Mouse (Mus musculus): ENCODE data around the gene Mfsd14b. TPM values are rescaled to one million over a fixed set of nuclear protein-coding genes. Genes with fewer than 3 reads are reported as not detected.

The Mfsd14b gene
- polyA plus RNA-seq (2017; shearing (Covaris generic)) = 10 to 100 TPM; 50.7 to 72.8 TPM

GRCm38 (mm10) chr13:65112459-65113110 lies at the start of gene Mfsd14b:
TSS of gene Mfsd14b (minus strand) at chr13:65112975.

DNA sequence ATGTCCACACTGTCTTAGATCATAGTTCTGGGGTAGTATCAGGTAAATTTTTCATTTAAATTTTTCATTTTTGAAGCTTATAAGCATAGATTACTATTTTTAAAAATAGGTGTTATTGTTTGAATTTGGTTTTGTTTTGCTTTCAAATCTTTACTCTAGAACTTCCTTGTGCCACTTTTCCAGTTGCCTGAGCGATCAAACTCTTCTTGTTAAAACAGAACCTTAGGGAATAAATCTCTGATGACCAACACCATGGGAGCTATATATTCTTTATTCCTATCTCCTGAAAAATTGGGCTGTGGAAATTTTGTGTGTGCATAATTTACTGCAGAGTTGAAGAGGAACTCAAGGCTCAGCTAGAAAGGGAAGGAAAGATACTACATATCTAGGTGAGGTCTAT lies 37.2 kb upstream of the Mfsd14b start, which contains the start of gene Olfr466:
Gene Olfr466 (plus strand): TSS at position 301 of the 400 bp plus-strand sequence.

DNA sequence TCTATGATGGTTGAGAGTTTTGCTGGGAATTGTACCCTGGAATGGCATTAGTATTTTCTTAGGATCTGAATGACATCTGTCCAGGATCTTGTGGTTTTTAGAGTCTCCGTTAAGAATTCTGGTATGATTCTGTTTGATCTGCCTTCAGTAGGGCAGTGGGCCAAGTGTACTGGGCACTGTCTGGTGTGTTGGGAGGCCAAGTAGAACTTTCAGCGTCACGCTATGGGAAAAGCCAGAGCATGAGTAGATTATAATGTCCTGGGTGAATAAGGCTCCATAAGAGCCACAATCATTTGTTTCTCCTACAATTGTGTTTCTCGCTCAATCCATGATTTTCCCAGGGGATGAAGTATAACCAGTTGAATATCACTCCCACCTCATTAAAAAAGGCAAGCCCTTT lies 25.0 kb upstream of the Mfsd14b start, which contains the start of gene Olfr465-ps1:
Gene Olfr465-ps1 (plus strand): TSS at position 301 of the 400 bp plus-strand sequence.

DNA sequence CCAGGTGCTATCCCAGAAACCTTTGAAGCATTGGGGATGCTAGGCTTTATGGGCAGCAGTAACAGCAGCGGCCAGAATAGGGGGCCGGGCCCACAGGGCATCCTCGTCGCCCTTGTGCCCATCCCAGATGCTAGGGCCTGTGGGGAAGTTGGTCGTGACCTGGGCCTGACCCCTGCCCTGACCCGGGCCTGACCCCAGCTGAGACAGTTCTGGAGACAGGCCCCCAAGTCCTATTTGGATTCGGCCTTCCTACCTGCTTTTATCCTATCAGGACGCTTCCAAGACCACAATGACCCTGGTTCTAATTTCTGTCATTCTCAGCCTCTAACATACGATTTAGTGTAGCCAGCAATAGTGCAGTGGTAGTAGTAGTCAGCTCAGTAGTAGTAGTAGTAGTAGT lies 60.1 kb downstream of the Mfsd14b start, which contains the start of gene Prss47:
Gene Prss47 (minus strand): TSS at position 101 of the 400 bp plus-strand sequence.

DNA sequence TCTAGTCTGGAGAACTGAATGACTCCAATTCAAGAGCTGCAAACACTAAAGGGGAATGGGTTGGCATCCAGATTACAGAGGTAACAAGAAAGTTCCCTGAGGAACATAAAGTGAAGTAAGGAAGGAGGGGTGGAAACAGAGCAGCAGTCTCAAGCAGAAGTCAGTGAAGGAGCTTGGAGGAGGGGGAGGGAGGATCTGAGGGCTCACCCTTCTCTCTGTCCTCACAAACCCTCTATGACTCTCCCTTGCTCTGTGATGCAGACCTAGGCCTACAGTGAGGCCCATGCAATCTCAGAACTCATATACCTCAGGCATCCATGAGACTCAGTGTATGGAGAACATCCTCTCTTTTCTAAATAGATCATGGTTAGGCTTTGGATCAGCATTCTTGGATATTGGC lies 80.0 kb downstream of the Mfsd14b start, which contains the start of gene Spata31d1c:
Gene Spata31d1c (plus strand): TSS at position 301 of the 400 bp plus-strand sequence.

Other genes starting within 250 kb of the Mfsd14b start
- not detected for gene Cntnap3, start 209.0 kb downstream of the Mfsd14b start, polyA plus RNA-seq (2017; shearing (Covaris generic))
- gene Spata31, start 195.6 kb downstream of the Mfsd14b start, polyA plus RNA-seq (2017; shearing (Covaris generic)) = not detected
- gene Spata31d1c, start 79.9 kb downstream of the Mfsd14b start, polyA plus RNA-seq (2017; shearing (Covaris generic)) = not detected
- not detected for gene Prss47, start 60.2 kb downstream of the Mfsd14b start, polyA plus RNA-seq (2017; shearing (Covaris generic))
- gene Olfr465-ps1, start 25.1 kb upstream of the Mfsd14b start, polyA plus RNA-seq (2017; shearing (Covaris generic)) = not detected
- gene Olfr466, start 37.3 kb upstream of the Mfsd14b start, polyA plus RNA-seq (2017; shearing (Covaris generic)) = under 1 TPM in 1 of 2 experiments, not detected in 1; 0.06 TPM
- gene Nlrp4f, start 93.0 kb upstream of the Mfsd14b start, polyA plus RNA-seq (2017; shearing (Covaris generic)) = not detected
- not detected for gene Gm10775, start 146.6 kb upstream of the Mfsd14b start, polyA plus RNA-seq (2017; shearing (Covaris generic))
- gene Zfp369, start 165.8 kb upstream of the Mfsd14b start, polyA plus RNA-seq (2017; shearing (Covaris generic)) = 10 to 100 TPM; 12.7 to 15.1 TPM

Data from activated CD4-positive, CD25-positive, alpha-beta regulatory T cell (primary cell).